Mouse (Mus musculus) E14TG2a.4 (cell line): ENCODE results near the gene Myrip.

ENCODE experiments used
- H3K27me3 ChIP-seq: 2 replicates; pipeline ENCODE4 v1.6.1; 2014; ENCODE audit warnings: low read length, control low read depth; ENCODE audit not compliant: insufficient read depth
- H3K36me3 ChIP-seq: 2 replicates; pipeline ENCODE4 v1.6.1; 2014; ENCODE audit warnings: low read length, control low read depth; ENCODE audit not compliant: insufficient read depth
- H3K4me1 ChIP-seq: replicated peaks from 2 replicates; pipeline ENCODE4 v1.6.1; 2014; ENCODE audit warnings: low read depth, low read length, control low read depth
- H3K4me3 ChIP-seq: replicated peaks from 2 replicates; pipeline ENCODE4 v1.5.1; 2014; ENCODE audit warnings: mild to moderate bottlenecking, low read length
- H3K9me3 ChIP-seq: 2 replicates; pipeline ENCODE4 v1.6.1; 2014; ENCODE audit warnings: low read length, control low read depth
- CTCF ChIP-seq: conservative IDR thresholded peaks from 2 replicates; pipeline ENCODE4 v1.5.1; 2014; ENCODE audit warnings: low read length
- NANOG ChIP-seq: IDR thresholded peaks from 2 replicates; pipeline ENCODE4 v1.6.1; 2014; ENCODE audit warnings: borderline replicate concordance, low read length, mixed read lengths
- POU5F1 ChIP-seq: IDR thresholded peaks from 2 replicates; pipeline ENCODE4 v1.6.1; 2014; ENCODE audit warnings: low read length, borderline replicate concordance

Myrip gene

DNA sequence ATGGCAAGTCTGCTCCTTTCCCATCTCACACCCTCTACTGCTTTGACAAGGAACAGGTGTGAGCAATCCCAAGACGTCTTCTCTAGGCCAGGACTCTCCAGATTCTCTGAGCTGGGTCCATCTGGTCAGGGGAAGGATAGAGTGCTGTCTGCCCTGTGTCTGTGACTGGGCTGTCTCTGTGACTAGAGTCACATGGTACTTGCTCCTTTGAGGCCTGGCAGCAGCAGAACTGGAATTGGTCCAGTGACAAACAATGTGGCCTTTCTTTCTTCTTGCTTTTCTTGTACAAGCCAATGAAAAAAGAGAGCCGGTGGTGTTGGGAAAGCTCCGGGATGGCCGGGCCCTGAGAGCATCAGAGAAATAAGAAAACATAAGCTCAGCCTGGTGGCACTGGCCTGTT is 47.8 kb downstream of the Myrip start:
- Histone ChIP-seq H3K4me3 (no peak overlapping the region), H3K9me3 (peaks cover 6% of the 10 kb centered on the region; the same call in 1 of the 2 replicates), H3K27me3 (no peaks in the 10 kb centered on the region), H3K4me1 (no peaks in the 10 kb centered on the region), H3K36me3 (no peaks in the 10 kb centered on the region)
- no peak for TF ChIP-seq POU5F1
- no peak for TF ChIP-seq CTCF
- no peak for TF ChIP-seq NANOG

DNA sequence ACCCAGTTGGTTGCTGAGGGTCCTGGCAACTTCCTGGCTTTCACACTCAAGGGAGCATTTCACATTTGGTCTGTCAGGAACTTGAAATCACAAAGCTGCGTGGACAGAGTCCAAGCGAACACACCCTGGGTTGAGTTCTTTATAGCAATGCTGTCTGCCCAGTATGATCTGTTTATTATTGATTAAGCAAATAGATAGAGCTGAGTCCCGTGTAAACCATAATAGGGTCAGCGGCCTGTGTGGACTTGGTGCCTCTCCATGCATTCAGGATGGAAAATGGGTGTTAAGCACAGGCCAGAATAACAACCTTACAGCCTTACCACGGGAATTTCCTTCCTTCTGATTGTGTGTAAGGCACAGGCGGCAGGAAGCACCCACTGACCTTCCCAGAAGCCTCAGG is 49.0 kb downstream of the Myrip start:
- H3K4me1 ChIP-seq: no peaks in the 10 kb centered on the region
- H3K36me3 ChIP-seq: no peaks in the 10 kb centered on the region
- no peak overlapping the region for H3K4me3 ChIP-seq
- H3K9me3 ChIP-seq: peaks cover 6% of the 10 kb centered on the region; the same call in 1 of the 2 replicates
- no peaks in the 10 kb centered on the region for H3K27me3 ChIP-seq
- TF ChIP-seq NANOG: no peak
- TF ChIP-seq CTCF: no peak
- TF ChIP-seq POU5F1: no peak

DNA sequence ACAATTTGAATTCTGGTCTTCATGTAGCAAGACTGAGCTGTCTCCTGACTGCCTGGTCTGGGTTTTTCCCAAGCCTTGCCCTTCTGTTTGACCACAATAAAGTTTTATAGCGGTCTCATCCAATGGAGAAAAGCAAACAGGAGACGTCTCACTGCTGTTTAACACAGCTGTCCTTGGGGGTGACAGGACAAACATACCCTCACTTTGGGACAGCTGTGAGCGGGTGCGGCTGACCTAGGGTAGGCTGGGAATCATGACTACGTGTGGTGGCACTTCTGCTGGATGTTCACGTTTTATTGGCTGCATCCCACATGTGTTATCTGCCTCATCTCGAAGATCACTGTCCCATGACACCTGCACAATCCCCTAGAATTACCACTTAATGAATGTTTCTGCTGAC is 49.7 kb downstream of the Myrip start:
- no peak overlapping the region for H3K4me3 ChIP-seq
- H3K4me1 ChIP-seq: no peaks in the 10 kb centered on the region
- peaks cover 6% of the 10 kb centered on the region; the same call in 1 of the 2 replicates for H3K9me3 ChIP-seq
- H3K36me3 ChIP-seq: no peaks in the 10 kb centered on the region
- TF ChIP-seq POU5F1: no peak
- TF ChIP-seq NANOG: no peak
- no peak for TF ChIP-seq CTCF
- no peaks in the 10 kb centered on the region for H3K27me3 ChIP-seq

DNA sequence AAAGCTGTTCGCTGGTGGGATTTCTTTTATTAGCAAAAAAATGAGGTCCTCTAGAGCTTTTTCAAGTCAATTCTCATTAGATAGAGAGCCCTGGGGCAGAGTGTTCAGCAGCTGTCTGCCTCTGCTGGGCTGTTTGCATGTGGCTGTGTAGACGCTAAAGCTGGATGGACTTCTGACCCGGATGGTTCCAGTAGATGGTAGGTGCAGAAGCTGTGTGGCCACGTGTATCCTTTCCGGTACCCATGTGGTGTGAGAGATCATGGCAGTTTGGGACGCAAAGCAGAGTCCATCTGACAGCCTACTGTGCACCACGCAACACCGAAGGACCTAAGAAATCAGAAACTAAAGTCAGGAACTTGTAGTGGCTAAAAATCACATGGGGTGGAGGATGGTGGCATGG is 50.2 kb downstream of the Myrip start:
- TF ChIP-seq CTCF (no peak), NANOG (no peak), POU5F1 (no peak)
- H3K9me3 ChIP-seq: peaks cover 6% of the 10 kb centered on the region; the same call in 1 of the 2 replicates
- no peaks in the 10 kb centered on the region for H3K27me3 ChIP-seq
- H3K4me1 ChIP-seq: no peaks in the 10 kb centered on the region
- no peak overlapping the region for H3K4me3 ChIP-seq
- H3K36me3 ChIP-seq: no peaks in the 10 kb centered on the region

DNA sequence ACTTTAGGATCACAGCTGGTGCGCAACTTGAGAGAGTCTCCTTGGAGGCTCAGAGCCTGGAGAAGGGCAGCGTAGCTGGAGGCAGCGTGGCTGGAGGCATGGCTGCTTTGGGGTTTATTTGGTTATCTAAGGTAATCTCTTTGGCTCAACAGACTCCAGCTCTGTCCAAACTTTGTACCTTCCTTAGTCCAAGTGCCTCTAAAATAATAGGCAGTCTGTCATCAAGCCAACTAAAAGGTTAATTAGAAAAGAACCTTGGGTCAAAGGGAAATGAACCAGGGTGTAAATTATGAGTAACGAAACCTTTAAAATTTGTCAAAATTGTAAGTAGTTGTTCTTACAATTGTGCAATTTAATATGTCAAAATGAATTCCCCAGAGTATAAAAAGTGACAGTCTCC is 51.7 kb downstream of the Myrip start:
- TF ChIP-seq NANOG: no peak
- TF ChIP-seq POU5F1: no peak
- no peak for TF ChIP-seq CTCF
- Histone ChIP-seq H3K9me3 (peaks cover 6% of the 10 kb centered on the region; the same call in 1 of the 2 replicates), H3K4me3 (no peak overlapping the region), H3K36me3 (no peaks in the 10 kb centered on the region), H3K27me3 (no peaks in the 10 kb centered on the region), H3K4me1 (no peaks in the 10 kb centered on the region)

DNA sequence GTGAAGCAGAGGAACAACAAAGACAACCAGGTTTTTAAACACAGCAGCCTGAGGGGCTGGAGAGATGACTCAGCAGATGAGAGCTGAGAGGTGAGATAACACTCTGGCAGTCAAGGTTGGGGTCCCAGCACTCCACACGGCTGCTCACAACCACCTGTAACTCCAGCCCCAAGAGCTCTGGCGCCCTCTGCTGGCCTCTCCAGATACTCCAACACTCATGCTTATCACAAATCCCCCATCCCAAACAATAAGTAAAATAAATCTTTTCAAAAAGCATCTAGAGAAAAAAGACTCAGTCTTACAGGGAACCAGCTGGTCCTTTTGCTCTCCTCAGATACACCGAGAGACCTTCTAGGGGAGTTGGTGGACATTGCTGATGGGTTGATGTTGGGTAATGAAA is 52.7 kb downstream of the Myrip start:
- no peaks in the 10 kb centered on the region for H3K36me3 ChIP-seq
- no peak overlapping the region for H3K4me3 ChIP-seq
- no peaks in the 10 kb centered on the region for H3K27me3 ChIP-seq
- H3K9me3 ChIP-seq: peaks cover 6% of the 10 kb centered on the region; the same call in 1 of the 2 replicates
- H3K4me1 ChIP-seq: no peaks in the 10 kb centered on the region
- TF ChIP-seq CTCF (peak; percentile 47), NANOG (no peak)

DNA sequence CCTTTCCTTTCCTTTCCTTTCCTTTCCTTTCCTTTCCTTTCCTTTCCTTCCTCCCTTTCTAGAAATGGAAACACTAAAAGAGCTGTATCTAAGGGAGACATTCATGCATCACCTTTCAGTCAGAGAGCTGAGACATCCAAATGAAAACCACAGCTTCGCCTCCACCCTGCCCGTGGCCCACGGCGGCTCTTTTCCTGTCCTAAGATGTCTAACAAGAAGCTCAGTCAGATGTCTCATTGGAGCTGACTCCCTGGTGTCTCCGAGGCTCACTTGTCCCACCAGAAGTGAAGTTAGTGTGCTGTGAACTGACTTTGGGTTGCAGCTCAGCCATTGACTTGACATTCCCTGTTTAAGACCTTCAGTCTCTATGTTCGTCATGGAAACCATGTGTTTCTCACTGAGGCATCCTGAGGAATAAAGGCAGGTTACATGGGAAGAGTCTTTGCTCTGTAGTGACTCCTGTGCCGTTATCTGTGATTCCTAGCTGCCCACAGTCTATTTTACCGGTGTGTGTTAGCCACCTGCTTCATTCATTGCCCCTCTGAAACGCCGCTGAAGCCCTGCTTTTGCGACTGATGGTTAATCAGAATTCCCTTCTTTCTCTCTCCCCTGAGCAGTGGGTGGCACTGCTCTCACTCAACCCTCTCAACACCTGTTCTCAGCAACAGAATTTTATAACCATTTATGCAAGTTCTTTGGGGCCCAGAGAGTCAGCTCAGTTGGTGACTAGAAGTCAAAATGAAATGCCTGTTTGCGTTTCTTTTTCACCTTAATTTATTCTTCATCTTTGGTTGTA is 53.4 kb downstream of the Myrip start:
- Histone ChIP-seq H3K9me3 (peaks cover 6% of the 10 kb centered on the region; the same call in 1 of the 2 replicates), H3K36me3 (no peaks in the 10 kb centered on the region), H3K4me1 (no peaks in the 10 kb centered on the region), H3K27me3 (no peaks in the 10 kb centered on the region), H3K4me3 (no peak overlapping the region)
- TF ChIP-seq CTCF: no peak
- TF ChIP-seq POU5F1: no peak
- TF ChIP-seq NANOG: no peak

DNA sequence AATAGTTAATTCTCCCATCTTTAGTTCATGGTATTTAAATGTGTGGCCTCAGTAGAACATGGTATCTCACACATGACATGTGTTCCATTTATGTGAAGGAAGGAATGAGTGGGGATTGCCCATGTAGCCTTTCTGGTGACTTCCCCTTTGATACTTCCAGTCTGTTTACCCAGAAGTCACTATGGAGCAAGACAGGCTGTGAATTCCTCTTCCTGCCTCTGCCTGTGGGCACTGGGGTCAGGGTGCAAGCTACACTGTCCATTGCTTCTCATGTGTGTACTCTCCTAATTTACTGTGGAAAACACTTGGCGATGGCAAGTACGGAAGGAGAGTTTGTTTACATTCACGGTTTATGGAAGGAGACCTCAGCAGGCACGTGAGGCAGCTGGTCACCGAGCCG is 55.2 kb downstream of the Myrip start:
- Histone ChIP-seq H3K9me3 (peaks cover 6% of the 10 kb centered on the region; the same call in 1 of the 2 replicates), H3K4me1 (no peaks in the 10 kb centered on the region), H3K27me3 (no peaks in the 10 kb centered on the region), H3K4me3 (no peak overlapping the region), H3K36me3 (no peaks in the 10 kb centered on the region)
- TF ChIP-seq CTCF: no peak
- TF ChIP-seq POU5F1: no peak
- no peak for TF ChIP-seq NANOG
